Mouse (Mus musculus) midbrain, embryonic 13.5 days (tissue): ENCODE results near the gene Ttll9. TPM values are rescaled to one million over a fixed set of nuclear protein-coding genes. Genes with fewer than 3 reads are reported as not detected.

Experiments
- ATAC-seq: fragments of 200-750 bp; cut with Nextera tagmentation; 2 replicates; pipeline ENCODE4 v1.8.0; 2017; ENCODE audit warnings: mild to moderate bottlenecking, moderate TSS enrichment, moderate library complexity
- H3K27ac ChIP-seq: fragments of 300-500 bp; sonication (generic); 2 replicates; pipeline ENCODE4 v1.5.1; 2015; ENCODE audit warnings: inconsistent platforms, mild to moderate bottlenecking, moderate library complexity
- H3K27me3 ChIP-seq: fragments of 300-500 bp; sonication (generic); 2 replicates; pipeline ENCODE4 v1.6.1; 2015; ENCODE audit warnings: mild to moderate bottlenecking, inconsistent platforms
- H3K36me3 ChIP-seq: fragments of 300-500 bp; sonication (generic); 2 replicates; pipeline ENCODE4 v1.6.1; 2015; ENCODE audit warnings: mild to moderate bottlenecking, inconsistent platforms
- H3K4me1 ChIP-seq: fragments of 300-500 bp; sonication (generic); replicated peaks from 2 replicates; pipeline ENCODE4 v1.6.1; 2015; ENCODE audit warnings: inconsistent platforms
- H3K4me2 ChIP-seq: fragments of 300-500 bp; sonication (generic); replicated peaks from 2 replicates; pipeline ENCODE4 v1.6.1; 2015; ENCODE audit warnings: moderate library complexity, mild to moderate bottlenecking, inconsistent platforms
- H3K4me3 ChIP-seq: fragments of 300-500 bp; sonication (generic); replicated peaks from 2 replicates; pipeline ENCODE4 v1.5.1; 2015; ENCODE audit warnings: mild to moderate bottlenecking, inconsistent platforms
- H3K9ac ChIP-seq: fragments of 300-500 bp; sonication (generic); replicated peaks from 2 replicates; pipeline ENCODE4 v1.6.1; 2015; ENCODE audit warnings: mild to moderate bottlenecking, inconsistent platforms
- H3K9me3 ChIP-seq: fragments of 300-500 bp; sonication (generic); 2 replicates; pipeline ENCODE4 v1.6.1; 2016; ENCODE audit warnings: mild to moderate bottlenecking, inconsistent platforms
- WGBS: fragments of 180-500 bp; shearing (Covaris S2); methylation state at CpG from one replicate; pipeline ENCODE4 v1.1.7; 2015; 5-methylcytosine and 5-hydroxymethylcytosine counted together
- polyA plus RNA-seq: library from polyadenylated mRNA; unstranded; fragments of >200 nt; fragmentation: Nextera tagmentation; extraction: Ambion mirVana; gene quantifications from 2 replicates; pipeline ENCODE4 v1.2.1, GENCODE M21; 2015

Gene Ttll9
- polyA plus RNA-seq, 1 experiment from 2014 or later, result 3.4 TPM

- peak; percentile 31 for ATAC-seq
- H3K9me3 ChIP-seq, result no peaks in the 10 kb centered on the region
- no peak overlapping the region for H3K4me3 ChIP-seq
- peaks cover 7% of the 10 kb centered on the region; the same call in 1 of the 2 replicates for H3K27me3 ChIP-seq
- H3K4me1 ChIP-seq, result peaks cover 35% of the 10 kb centered on the region
- H3K27ac ChIP-seq, result peak overlapping the region; percentile 73
- H3K9ac ChIP-seq, result 0 out of 2 replicates have a peak overlapping the region, but pooled peaks have one; percentile 19
- 36% methylated on average over 8 of the region's 8 CpGs for WGBS
- H3K36me3 ChIP-seq, result no peaks in the 10 kb centered on the region
- no peak overlapping the region; the same call in 1 of the 2 replicates for H3K4me2 ChIP-seq
Measured at GRCm38 (mm10) chr2:153045884-153046299, 83.6 kb downstream of the Ttll9 start.

DNA sequence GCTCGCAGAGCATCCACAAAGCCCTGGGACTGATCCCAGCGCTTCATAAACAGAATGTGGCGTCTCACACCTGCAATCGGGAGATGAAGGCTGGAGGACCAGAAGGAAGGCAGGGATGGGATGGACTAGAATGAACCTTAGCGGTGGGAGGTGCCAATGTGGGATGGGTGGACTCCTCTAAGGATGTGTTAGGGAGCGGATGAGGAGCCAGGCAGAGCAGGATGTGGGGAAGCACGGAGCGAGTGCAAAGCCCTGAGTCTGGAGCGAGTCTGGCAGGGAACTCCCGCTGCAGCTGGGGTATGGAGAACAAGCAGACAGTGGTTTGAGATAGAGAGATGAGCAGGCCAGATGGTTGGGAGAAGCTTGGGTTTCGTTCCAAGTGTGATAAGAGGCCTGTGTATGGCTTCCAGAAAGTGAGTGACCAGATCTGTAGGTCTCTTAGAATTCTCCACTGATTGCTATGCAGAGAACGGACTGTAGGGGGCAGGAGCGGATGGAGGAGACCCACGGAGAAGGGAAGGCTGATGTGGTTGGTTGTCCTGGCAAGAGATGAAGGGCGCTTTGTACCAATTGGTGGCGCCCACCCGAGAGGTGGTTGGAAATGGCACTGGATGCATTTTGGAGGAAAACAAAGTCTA, 85.7 kb downstream of the Ttll9 start:
- Histone ChIP-seq H3K4me3 (no peak overlapping the region), H3K4me2 (no peak overlapping the region), H3K9me3 (no peaks in the 10 kb centered on the region), H3K27me3 (peaks cover 27% of the 10 kb centered on the region), H3K9ac (no peak overlapping the region), H3K4me1 (peaks cover 39% of the 10 kb centered on the region), H3K36me3 (no peaks in the 10 kb centered on the region), H3K27ac (0 out of 2 replicates have a peak overlapping the region, but pooled peaks have one; percentile 27)
- ATAC-seq, result no peak
- WGBS, result 40% methylated on average over 17 of the region's 17 CpGs

- WGBS, result 41% methylated on average over 9 of the region's 9 CpGs
- peaks cover 32% of the 10 kb centered on the region for H3K27me3 ChIP-seq
- H3K4me1 ChIP-seq, result peaks cover 39% of the 10 kb centered on the region
- H3K4me2 ChIP-seq, result no peak overlapping the region
- peaks cover 7% of the 10 kb centered on the region for H3K36me3 ChIP-seq
- no peaks in the 10 kb centered on the region for H3K9me3 ChIP-seq
- H3K27ac ChIP-seq, result peak overlapping the region; percentile 27
- H3K4me3 ChIP-seq, result no peak overlapping the region
- H3K9ac ChIP-seq, result 0 out of 2 replicates have a peak overlapping the region, but pooled peaks have one; percentile 32
- peak; percentile 76 for ATAC-seq
Measured at GRCm38 (mm10) chr2:153049288-153049996, 87.2 kb downstream of the Ttll9 start.

- peaks cover 32% of the 10 kb centered on the region for H3K27me3 ChIP-seq
- no peak overlapping the region for H3K4me3 ChIP-seq
- H3K9ac ChIP-seq, result no peak overlapping the region
- H3K36me3 ChIP-seq, result peaks cover 12% of the 10 kb centered on the region
- no peak for ATAC-seq
- no peaks in the 10 kb centered on the region for H3K9me3 ChIP-seq
- WGBS, result 81% methylated on average over 4 of the region's 4 CpGs
- peak overlapping the region; percentile 27 for H3K27ac ChIP-seq
- peaks cover 39% of the 10 kb centered on the region for H3K4me1 ChIP-seq
- no peak overlapping the region for H3K4me2 ChIP-seq
Measured at GRCm38 (mm10) chr2:153049997-153050358, 87.7 kb downstream of the Ttll9 start.

GRCm38 (mm10) chr2:153051095-153051494, 88.8 kb downstream of the Ttll9 start:
- no peak for ATAC-seq
- H3K4me2 ChIP-seq, result no peak overlapping the region
- H3K9ac ChIP-seq, result no peak overlapping the region; the same call in 1 of the 2 replicates
- peaks cover 18% of the 10 kb centered on the region for H3K36me3 ChIP-seq
- peaks cover 32% of the 10 kb centered on the region for H3K4me1 ChIP-seq
- WGBS, result 83% methylated on average over 6 of the region's 6 CpGs
- peaks cover 32% of the 10 kb centered on the region for H3K27me3 ChIP-seq
- H3K27ac ChIP-seq, result no peak overlapping the region
- H3K4me3 ChIP-seq, result no peak overlapping the region
- H3K9me3 ChIP-seq, result no peaks in the 10 kb centered on the region

GRCm38 (mm10) chr2:153051537-153051936, 89.3 kb downstream of the Ttll9 start:
- Histone ChIP-seq H3K4me1 (peaks cover 29% of the 10 kb centered on the region), H3K4me2 (no peak overlapping the region), H3K9ac (no peak overlapping the region; the same call in 1 of the 2 replicates), H3K36me3 (peaks cover 20% of the 10 kb centered on the region), H3K27me3 (peaks cover 32% of the 10 kb centered on the region), H3K4me3 (no peak overlapping the region), H3K27ac (no peak overlapping the region), H3K9me3 (no peaks in the 10 kb centered on the region)
- ATAC-seq, result no peak
- WGBS, result 82% methylated on average over 9 of the region's 9 CpGs

- Histone ChIP-seq H3K27ac (no peak overlapping the region), H3K27me3 (peaks cover 32% of the 10 kb centered on the region), H3K9ac (no peak overlapping the region), H3K4me2 (no peak overlapping the region), H3K9me3 (no peaks in the 10 kb centered on the region), H3K4me1 (peaks cover 22% of the 10 kb centered on the region), H3K4me3 (no peak overlapping the region), H3K36me3 (peaks cover 27% of the 10 kb centered on the region)
- 11% methylated on average over 30 of the region's 30 CpGs for WGBS
- ATAC-seq, result no peak
Measured at GRCm38 (mm10) chr2:153052700-153053351, 90.5 kb downstream of the Ttll9 start.

- Histone ChIP-seq H3K4me1 (peaks cover 14% of the 10 kb centered on the region), H3K4me2 (no peak overlapping the region), H3K27me3 (peaks cover 32% of the 10 kb centered on the region), H3K36me3 (peaks cover 27% of the 10 kb centered on the region), H3K27ac (no peak overlapping the region), H3K9me3 (no peaks in the 10 kb centered on the region), H3K9ac (no peak overlapping the region), H3K4me3 (no peak overlapping the region)
- no peak for ATAC-seq
- 92% methylated on average over 8 of the region's 8 CpGs for WGBS
Measured at GRCm38 (mm10) chr2:153053896-153054295, 91.6 kb downstream of the Ttll9 start.

GRCm38 (mm10) chr2:153055270-153055920, 93.1 kb downstream of the Ttll9 start:
- Histone ChIP-seq H3K27ac (no peak overlapping the region), H3K9ac (no peak overlapping the region), H3K4me1 (0 out of 2 replicates have a peak, but pooled peaks cover 4% of the 10 kb centered on the region), H3K27me3 (peaks cover 30% of the 10 kb centered on the region), H3K4me3 (no peak overlapping the region), H3K4me2 (no peak overlapping the region), H3K36me3 (peaks cover 28% of the 10 kb centered on the region), H3K9me3 (no peaks in the 10 kb centered on the region)
- no peak for ATAC-seq
- 61% methylated on average over 6 of the region's 6 CpGs for WGBS
